Mouse (Mus musculus) mature B cell (primary cell): ENCODE results near the gene Cdc37l1.

ENCODE experiments used
- in situ Hi-C: fragments of 300-500 bp; cut with MboI; formaldehyde crosslinking; loops from 2 replicates; pipeline ENCODE4 v1.14.3; 2019

The Cdc37l1 gene

DNA sequence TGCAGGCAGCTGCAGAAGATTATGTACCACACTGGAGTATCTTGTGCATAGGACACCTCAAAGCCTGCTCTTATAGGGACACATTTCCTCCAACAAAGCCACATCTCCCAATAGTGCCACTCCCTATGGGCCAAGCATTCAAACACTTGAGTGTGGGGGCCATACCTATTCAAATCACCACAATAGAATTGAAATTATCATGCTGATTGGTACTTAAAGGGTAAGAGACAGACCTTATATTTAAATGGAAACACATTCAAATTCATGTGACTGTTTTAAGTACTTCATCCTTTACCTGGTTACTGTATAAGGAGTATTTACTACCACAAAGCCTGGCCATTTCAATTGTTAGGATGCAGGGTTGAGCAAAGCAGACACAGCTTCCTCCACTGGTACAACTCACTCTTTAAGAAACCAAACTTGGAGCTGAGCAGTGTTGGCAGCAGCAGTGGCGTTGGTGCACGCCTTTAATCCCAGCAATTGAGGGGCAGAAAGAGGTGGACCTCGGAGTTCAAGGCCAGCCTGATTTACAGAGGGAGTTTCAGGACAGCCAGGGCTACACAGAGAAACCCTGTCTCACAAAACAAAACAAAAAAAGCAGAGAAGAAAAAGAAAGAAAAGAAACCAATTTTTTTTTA is 18.0 kb downstream of the Cdc37l1 start:
- in situ Hi-C loops = no loop called here

DNA sequence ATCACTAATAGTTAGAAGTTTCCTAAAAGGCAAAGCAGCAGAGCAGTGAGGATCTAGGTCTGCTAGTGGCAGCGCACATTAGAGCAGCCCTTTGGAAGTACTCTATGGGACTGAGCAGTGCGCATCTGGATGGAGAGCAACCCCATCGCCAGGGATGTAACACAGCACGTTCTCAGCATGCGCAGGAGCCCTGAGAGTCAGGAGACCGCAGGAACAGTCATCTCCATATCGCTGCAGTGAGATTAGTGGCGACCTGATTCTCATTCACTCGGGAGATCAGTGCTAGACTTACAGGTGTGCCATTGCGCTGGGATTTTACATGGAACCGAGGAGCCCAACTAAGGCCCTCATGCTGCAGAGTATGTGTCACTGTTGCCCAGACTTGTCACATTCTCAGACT is 18.9 kb downstream of the Cdc37l1 start:
- in situ Hi-C loops = no loop called here

DNA sequence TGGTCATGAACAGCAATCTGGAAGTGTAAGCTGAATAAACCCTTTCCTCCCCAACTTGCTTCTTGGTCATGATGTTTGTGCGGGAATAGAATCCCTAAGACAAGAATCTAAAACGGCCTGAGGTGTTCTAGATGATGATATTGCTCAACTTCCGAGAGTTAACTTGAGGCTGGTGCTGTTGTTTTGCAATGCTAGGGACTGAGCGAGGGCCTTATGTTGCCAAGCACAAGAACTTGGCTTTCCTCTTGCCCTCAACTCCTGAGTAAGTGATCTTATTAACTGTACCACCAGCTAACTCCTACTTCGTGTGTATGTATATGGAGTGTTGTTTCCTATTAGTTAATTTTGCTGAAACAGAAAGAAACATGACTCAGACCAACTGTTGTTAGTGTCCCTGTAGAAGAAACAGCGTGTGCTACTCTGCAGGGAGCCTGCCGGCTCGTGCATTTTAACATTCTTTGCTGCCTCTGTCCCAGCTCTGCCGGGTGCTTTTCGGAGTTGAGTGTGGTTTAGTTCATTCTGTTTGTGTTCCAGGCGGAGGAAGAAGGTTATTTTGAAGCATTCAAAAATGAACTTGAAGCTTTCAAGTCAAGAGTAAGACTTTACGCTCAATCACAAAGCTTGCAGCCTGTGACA is 21.3 kb downstream of the Cdc37l1 start:
- in situ Hi-C loops = no loop called here

DNA sequence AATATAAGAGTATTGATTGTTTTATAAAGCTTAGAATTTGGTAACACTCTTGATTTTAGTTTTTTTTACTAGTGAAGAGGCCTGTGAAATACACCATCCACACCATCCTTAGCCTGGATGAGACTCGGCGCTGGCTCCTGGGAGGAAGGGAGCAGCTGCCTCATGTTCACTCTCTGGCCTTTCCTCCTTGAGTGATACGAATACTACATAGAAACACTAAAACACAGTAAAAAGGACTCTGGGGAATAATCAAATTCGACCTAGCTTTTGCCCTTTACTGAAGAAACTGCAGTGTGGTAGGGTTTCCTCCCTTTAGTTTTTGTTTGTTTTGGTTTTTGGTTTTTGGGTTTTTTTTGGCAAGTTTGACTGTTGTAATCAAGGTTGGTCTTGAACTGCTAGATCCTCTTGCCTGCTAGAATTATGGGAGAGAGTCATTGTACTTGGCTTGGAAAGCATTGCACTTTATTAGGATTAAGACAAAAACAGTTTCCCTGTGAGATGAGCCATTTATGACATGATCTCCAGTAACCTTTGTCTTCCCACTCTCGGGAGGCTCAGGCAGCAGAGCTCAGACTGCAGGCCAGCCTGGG is 24.4 kb downstream of the Cdc37l1 start:
- in situ Hi-C loops = no loop called here

DNA sequence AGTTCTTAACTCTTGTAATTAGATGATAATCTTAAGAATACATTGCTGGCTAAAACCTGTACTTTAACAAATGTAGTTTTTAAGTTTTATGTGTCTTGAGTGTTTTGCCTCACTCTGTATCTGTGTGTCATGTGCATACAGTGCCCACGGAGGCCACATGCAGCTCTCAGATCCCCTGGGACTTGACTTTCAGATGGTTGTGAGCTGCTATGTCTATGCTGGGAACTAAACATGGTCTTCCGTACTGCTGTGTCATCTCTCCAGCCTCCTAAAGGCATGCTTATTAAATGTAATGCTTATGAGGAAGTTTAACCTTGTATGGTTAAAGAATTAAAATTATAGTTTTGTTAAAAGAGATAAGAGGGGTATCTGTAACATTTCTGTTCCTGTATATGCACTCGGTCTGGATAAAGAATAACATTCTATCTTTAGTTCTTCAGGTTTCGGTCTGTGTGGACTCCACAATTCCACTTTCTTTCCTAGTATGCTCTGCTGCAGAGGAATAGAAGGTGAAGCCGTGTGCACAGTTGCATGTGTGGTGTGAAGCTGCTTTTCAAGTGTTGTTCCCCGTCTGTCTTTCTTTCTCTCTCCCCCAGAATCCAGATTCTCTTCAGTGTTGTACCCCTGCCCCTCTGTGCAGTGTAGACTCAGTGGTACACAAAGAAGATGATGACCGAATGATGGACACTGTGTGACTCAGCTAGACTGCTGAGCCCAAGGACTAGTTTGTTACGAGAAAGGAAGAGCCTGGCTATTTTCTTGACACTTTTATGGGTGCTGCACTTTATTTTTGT is 25.5 kb downstream of the Cdc37l1 start:
- in situ Hi-C loops = no loop called here

DNA sequence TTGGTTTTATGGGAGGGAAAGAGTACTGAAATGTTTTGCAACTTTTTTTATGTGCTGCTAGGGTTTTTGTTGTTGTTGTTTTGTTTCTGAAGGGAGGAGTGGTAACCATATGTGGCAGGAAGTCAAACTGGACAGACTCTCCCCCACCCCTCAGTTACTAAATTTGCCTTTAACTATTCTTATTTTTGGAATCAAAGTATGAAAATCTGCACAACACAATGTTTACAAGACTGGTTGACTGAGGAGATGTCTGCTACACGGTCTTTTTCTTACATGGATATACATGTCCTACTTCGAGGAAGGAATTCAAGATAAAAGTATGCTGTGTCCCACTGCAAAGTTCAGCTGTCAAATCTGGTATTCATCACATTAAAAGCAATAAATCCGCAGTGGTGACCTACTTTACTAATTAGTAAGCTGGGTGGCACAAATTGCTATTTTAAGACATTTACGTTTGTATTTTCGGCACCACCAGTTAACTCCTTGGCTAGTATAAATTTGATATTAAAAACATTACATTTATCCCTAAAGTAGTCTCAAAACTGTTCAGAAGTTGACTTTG is 26.1 kb downstream of the Cdc37l1 start:
- in situ Hi-C loops = no loop called here

DNA sequence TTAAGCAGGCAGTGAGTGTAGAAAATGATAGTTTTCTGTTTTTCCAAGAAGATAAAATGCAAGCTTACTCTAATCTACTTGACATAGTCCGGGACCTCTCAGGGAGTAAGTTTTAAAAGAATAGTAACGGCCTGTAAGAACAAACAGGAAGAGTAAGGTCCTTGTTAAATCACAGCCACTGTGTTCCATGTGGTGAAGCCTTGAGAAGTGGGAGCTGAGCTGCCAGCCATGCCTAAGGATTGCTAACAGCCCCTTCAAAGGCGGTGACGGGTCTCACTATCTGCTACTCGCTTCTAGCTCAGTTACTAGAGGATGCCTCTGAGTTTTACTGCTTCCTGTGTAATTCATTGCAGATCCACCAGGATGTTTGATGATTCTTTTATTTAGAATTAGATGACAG is 26.6 kb downstream of the Cdc37l1 start:
- in situ Hi-C loops = no loop called here

DNA sequence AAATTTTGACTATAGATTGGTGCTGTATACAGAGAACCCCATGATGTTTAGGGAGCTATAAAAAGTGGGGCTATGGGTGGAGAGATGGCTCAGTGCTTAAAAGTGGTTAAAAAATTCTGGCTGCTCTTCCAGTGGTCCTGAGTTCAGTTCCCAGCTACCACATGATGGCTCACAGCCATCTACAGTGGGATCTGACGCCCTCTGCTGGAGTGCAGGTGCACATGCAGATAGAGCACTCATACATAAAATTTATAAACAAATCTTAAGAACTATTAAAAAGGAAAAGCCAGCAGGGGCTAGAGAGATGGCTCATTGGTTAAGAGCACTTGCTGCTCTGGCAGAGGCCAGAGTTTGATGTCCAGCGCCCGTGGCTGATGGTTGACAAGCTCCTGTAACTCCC is 29.5 kb downstream of the Cdc37l1 start:
- in situ Hi-C loops = no loop called here

DNA sequence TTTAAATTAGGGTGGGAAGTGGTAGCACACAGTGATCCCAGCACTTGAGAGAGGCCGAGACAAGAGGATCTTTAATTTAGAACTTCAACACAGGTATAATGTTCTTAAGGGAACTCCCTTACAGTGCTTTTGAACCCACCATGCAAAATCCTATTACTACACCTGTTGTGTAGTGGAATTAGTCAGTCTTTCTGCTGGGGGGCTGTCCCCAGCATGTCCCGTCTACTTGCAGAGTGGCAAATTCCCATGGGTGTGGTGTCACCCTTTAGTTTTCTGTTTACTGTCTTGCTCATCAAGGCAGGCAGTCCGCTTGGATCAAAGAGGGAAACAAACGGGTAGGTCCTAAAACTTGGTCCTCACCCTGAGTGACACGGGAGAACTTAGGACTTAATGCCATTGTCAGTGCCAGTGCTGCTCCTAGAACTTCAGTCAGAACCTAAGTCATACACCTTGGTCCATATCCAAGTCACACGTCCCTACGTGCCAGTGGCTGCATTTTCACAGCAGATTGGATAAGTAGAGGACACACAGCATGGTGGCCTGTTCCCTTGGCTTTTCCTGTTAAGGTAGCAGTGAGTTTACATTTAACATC is 31.7 kb downstream of the Cdc37l1 start:
- in situ Hi-C loops = no loop called here

DNA sequence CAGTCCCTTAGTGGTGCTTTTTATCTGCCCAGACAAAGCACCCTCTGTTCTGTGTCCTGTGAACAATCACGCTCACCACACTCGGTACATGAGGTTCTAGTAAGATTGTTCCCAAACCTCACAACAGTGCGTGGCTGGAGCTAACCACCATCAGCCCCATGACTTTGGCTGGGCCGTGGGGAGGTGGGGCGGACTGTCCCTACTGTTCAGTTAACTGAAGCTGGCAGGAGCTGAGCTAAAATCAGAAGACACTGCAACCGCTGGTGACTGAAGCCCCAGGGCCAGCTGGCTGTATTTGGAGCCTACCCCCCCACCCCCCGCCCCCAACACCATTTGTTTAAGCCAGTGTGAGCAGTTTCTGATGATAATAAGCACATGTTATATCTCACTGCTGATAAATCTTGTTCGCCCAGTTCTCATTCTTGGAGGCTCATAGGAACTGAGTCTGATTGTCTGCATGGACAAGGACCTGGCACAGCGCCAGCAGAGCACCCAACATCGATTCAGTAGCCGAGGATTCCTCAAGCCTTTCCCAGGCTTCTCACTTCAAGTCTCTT is 34.3 kb downstream of the Cdc37l1 start:
- in situ Hi-C loops = no loop called here

DNA sequence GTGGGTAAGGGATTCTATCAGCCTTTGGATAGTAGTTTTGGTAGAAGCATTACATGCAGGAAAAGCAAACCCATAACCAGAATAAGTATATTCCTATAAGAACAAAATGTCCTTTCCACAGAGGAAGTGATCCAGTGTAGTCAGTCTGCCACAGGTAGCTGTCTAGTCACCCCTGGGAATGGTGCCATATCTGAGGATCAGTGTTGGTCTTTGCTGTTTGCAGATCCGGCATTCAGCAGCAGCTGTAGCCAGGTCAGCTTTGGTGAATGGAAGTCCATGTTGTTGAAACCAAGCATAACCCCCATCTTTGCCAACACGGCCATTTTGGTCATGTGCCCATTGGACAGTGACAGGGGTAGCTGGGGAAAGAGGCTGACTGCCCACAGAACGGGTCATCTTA is 41.6 kb downstream of the Cdc37l1 start:
- in situ Hi-C loops = no loop called here

DNA sequence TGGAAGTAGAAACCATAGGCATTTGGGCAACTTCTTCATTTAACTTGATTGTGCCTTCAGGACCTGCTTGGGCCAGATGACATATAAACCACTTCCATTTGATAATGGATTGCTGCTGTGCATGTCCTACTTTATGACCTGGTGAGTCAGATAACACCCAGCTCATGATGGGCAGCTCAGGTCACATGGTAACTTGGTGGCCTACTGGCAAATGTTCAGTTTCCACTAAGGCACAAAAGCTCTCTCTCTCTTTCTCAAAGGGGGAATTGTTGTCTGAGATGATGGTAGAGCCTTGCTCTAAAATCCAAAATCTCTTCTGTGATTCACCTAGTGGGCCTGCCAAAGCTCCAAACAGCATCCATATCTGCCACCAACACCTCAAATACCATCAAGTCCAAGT is 42.5 kb downstream of the Cdc37l1 start:
- in situ Hi-C loops = no loop called here

DNA sequence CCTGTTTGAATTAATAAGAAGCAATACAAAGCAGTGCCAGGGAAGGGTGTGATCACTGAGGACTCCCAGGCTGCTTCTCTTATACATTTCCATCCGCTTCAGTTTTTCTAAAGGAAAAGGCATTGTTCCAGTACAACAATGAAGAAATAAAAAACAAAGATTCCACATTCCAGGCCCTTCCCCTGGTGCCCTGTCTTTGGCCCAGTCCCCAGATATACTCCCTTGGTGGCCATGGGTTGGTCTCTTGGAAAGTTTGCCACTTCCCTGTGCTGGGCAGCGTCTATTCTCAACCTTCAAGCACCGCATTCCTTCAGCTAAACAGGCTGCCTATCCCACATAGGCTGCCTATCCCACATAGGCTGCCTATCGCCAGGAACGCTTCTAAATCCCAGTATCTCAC is 46.9 kb downstream of the Cdc37l1 start:
- in situ Hi-C loops = no loop called here

DNA sequence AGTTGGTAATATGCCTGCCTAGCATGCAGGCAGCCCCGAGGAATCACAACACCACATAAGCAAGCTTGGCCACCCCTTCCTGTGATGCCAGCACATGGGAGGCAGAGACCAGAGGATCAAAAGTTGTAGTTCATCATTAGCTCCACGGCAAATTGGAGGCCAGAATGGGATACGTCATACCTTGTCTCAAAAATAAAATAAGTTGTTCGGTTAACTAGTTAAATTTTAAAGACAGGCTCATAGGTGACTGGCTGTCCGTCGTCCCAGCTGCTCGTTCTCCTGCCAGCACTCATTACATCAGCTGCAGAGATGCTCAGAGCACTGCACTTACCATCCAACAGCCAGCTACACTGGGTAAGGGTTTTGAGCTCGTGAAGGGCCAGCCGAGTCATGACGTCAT is 47.4 kb downstream of the Cdc37l1 start:
- in situ Hi-C loops = no loop called here

DNA sequence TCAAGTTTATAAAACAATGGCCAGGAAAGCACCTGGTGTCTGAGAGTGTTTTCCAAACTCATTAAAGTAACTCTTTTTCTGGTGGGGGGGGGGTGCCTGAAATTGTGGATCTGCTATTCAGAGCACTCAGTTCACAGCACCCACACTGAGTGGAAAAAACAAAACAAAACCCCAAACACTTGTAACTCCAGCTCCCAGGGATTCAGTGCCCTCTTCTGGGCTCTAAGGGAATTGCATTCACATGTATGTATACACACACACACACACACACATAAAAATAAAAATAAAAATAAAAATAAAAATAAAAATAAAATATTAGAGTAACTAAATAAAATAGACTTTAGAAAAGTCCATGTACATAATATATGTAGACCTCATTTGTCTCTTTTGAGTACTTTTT is 49.2 kb downstream of the Cdc37l1 start:
- in situ Hi-C loops = no loop called here

DNA sequence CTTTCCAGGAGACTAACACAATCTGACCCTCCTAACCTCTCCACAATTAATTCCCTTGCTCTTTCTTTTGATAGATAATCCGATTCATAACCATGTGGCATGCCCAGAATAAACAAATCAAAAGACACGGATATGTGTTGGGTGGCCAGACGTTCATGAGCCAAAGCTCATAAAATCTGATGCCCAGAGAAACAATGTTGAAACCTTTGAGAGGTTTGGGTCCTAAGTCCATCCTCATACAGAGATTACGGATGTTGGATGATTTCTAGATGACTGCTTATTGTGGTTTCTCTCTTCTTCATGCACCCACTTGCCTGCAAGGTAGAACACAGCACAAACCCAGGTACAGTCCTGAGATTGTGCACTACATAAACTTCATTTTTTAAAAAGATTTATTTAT is 50.1 kb downstream of the Cdc37l1 start:
- in situ Hi-C loops = no loop called here

DNA sequence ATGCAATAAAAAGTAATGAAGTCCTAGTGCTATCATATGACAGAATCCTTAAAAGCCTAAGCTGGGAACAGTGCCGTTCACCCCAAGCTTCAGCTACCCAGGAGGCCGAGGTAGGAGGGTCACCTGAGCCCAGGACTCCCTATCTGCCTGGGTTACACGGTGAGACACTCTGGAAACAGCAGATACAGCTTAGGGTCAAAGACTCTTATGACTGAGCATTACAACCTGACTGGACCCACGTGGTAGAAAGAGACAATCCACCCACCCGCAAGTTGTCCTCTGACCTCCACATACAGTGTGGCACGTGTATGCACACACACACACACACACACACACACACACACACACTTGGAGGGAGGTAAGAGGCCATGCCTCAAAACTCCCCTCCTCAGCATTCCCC is 52.0 kb downstream of the Cdc37l1 start:
- in situ Hi-C loops = no loop called here

DNA sequence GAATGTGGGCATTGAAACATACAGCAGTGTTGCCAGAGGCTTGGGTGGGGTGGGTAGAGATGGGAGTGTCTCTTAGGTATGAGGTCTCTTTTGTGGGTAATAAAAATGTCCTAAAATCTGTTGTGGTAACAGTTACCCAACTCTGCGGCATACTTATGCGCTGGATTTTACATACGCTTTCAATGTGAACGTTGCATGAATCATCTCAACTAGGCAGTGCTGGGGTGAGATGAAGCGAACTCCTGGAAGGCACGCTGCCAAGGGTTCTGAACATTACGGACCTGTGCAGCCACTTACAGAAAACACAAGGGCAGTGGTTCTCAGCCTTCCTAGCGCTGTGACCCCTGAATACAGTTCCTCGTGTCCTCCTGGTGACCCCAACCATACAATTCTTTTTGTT is 52.5 kb downstream of the Cdc37l1 start:
- in situ Hi-C loops = no loop called here

DNA sequence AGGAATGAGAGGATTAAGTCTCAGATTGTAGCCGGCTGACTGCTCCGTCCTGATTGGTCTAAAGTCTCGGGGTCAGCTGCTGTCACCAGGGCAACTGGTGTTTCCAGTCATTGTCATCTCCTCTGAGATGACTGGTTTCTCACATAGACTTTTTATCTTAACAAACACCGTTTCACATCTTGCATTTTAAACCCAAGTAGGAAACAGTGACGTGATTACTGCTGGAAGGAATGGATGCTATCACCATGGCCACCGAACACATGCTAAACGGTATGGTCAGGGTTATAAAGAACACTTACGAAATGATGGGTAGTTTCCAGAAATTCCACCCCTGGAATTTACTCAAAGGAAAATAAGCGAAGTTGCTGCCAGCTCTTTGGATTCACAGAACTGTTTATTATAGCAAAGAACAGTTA is 54.2 kb downstream of the Cdc37l1 start:
- in situ Hi-C loops = no loop called here

DNA sequence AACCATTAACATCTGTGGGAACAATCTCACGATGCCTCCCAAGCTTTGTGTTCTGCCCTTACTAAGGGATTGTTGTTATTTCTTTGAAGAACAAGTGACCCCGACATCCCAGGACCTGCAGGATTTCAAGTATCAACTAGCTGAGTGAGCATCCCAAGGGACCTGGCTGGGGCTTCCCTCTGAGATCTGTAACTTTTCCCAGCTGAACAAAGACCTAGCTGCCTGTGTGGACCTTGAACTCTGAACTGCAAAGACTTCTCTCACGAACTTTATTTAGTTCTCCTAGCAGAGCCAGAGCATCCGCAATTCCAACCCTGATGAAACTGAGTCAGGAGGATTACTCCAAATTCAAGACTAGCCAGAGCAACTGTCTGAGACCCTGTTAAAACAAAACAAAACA is 55.2 kb downstream of the Cdc37l1 start:
- in situ Hi-C loops = no loop called here

DNA sequence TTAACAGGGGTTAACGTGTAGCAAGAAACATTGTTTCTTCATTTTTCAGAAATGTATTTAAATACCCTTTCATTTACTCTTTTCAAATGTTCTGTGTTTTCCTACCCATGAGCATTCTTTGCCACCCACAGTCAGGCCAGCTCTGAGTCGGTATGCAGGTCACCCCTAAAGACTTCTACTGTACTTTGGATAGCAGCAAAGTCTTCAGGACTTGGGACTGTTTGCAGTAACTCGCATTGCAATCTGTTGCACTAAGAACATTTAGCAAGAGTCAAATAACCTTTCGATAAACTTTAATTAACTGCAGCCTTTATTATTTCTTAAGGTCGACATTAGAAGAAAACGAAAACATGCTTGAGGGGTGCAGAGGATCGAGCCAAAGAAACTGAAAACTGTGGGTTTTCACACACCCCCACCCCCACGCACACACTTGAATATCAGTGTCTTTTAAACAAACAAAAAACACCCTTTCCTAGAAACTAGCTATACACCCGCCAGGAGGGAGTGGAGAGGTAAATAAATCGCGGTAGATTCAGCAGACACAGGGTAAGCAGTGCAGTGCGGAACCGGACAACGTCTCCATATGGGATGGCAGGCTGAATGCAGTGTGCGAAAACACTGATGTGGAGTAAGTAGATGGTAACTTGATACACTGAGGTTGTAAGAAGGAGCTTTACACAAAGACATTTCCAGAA is 56.0 kb downstream of the Cdc37l1 start:
- in situ Hi-C loops = no loop called here
